Mouse (Mus musculus): ENCODE measurements around the gene Acad8. TPM values are rescaled to one million over a fixed set of nuclear protein-coding genes. Genes with fewer than 3 reads are reported as not detected.

Acad8 gene
- polyA plus RNA-seq, 1 experiment from 2014 or later = 40.6 TPM

GRCm38 (mm10) chr9:27009231-27009630 is 9.9 kb upstream of the Acad8 start:
- TF ChIP-seq CTCF (IDR thresholded peaks at IDR 0.05) = no peak
- no peak for ATAC-seq
- POLR2A ChIA-PET = no interaction called here

GRCm38 (mm10) chr9:27006866-27007265 is 7.5 kb upstream of the Acad8 start:
- ATAC-seq = no peak
- ChIA-PET POLR2A (no interaction called here), CTCF (interaction anchor here (1.0 kb wide), 1 partner anchor 15 kb away, joined by 3 read pairs; no protein-coding TSS in a partner anchor)
- DNase-seq (ENCODE audit: low read depth, low spot score) = no peak
- no peaks in the 10 kb centered on the region for H3K27me3 ChIP-seq
- in situ Hi-C loops (cut with MboI; ENCODE audit: low pct_unique_long_range_greater_than_20kb) = no loop called here
- no peak for TF ChIP-seq CTCF (IDR thresholded peaks at IDR 0.05)

More at GRCm38 (mm10) chr9:27009231-27009630, 9.9 kb upstream of the Acad8 start:
- no peak for DNase-seq (ENCODE audit: low read depth, low spot score)
- in situ Hi-C loops (cut with MboI; ENCODE audit: low pct_unique_long_range_greater_than_20kb) = no loop called here
- CTCF ChIA-PET = interaction anchor here (1.2 kb wide), 1 partner anchor 17 kb away, joined by 3 read pairs; no protein-coding TSS in a partner anchor
- H3K27me3 ChIP-seq = no peaks in the 10 kb centered on the region

- ChIA-PET CTCF (no interaction called here), POLR2A (interaction anchor here (2.4 kb wide), 1 partner anchor 9 kb away, joined by 6 read pairs; no protein-coding TSS in a partner anchor)
- ATAC-seq (no peak), DNase-seq (ENCODE audit: low read depth, low spot score) (no peak)
- no peak for TF ChIP-seq CTCF (IDR thresholded peaks at IDR 0.05)
- H3K27me3 ChIP-seq = no peaks in the 10 kb centered on the region
- in situ Hi-C loops (cut with MboI; ENCODE audit: low pct_unique_long_range_greater_than_20kb) = no loop called here
Measured at GRCm38 (mm10) chr9:27005933-27006332, 6.6 kb upstream of the Acad8 start.

GRCm38 (mm10) chr9:27005231-27005630 is 5.9 kb upstream of the Acad8 start:
- TF ChIP-seq CTCF (IDR thresholded peaks at IDR 0.05) = no peak
- POLR2A ChIA-PET = interaction anchor here (2.4 kb wide), 1 partner anchor 10 kb away, joined by 6 read pairs; no protein-coding TSS in a partner anchor
- DNase-seq (ENCODE audit: low read depth, low spot score) (no peak), ATAC-seq (no peak)
- no peaks in the 10 kb centered on the region for H3K27me3 ChIP-seq
- in situ Hi-C loops (cut with MboI; ENCODE audit: low pct_unique_long_range_greater_than_20kb) = no loop called here
- CTCF ChIA-PET = interaction anchor here (0.8 to 0.9 kb wide), 2 partner anchors 9 to 19 kb away, joined by 3 read pairs; no protein-coding TSS in a partner anchor

DNA sequence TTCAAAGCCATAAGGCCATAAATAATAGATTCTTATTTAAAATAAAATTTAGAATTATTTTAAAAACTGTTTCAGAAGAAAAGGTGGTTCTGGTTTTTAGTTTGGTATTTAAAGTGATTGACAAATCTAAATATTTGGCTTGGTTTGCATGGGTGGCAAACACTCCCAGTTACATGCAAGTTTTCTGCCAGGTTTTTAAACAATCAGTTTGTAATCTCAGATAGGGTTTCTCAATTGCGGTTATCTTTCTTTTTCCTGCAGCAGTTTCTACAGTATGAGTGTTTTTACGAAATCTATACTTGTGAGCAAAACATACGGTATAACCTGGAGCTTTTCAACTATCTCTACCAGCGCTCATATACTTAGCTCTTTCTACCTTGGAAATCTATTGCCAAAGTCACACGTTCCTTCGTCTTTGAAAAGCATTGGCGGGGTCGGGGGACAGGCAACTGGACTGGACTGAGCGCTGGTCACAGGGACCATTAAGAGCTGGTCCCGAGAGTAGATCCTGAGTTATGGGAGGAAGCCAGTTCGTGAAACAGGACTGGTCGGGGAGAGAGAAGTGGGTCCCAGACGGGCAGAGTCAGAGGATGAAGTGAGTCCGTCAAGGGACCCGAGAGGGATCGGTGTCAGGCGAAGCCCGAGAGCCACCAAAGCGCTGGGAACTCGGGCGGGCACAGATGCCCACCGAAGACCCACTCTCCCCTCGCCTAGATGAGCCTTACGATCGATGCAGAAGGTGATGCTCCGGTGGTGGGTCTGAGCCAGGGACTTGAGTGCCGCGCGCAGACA is 501 bp downstream of the Acad8 start:
- ChIA-PET POLR2A (no interaction called here), CTCF (no interaction called here)
- DNase-seq (ENCODE audit: low read depth, low spot score) (no peak), ATAC-seq (peak; percentile 45)
- H3K27me3 ChIP-seq = no peaks in the 10 kb centered on the region
- no peak for TF ChIP-seq CTCF (IDR thresholded peaks at IDR 0.05)
- in situ Hi-C loops (cut with MboI; ENCODE audit: low pct_unique_long_range_greater_than_20kb) = no loop called here

DNA sequence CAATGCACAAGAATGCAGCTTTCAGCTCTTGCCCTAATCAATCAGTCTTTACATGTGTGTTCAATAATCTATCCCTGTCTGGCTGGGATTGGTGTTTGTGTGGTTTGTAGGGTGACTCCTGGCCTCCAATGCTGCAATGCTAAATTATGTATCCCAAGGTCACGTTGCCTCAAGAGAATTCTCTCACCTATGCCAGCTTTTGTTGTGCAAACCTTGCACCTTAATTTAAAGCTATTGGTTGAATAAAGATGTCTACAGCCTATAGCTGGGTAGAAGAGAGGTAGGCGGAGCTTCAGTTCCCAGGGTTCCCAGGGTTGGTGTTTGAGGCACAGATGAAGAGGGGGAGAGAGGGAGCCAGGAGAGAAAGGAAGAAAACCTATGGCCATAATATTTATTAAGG is 1.9 kb downstream of the Acad8 start:
- H3K27me3 ChIP-seq = no peaks in the 10 kb centered on the region
- TF ChIP-seq CTCF (IDR thresholded peaks at IDR 0.05) = no peak
- in situ Hi-C loops (cut with MboI; ENCODE audit: low pct_unique_long_range_greater_than_20kb) = no loop called here
- ATAC-seq = no peak
- DNase-seq (ENCODE audit: low read depth, low spot score) = no peak
- POLR2A ChIA-PET = no interaction called here
- CTCF ChIA-PET = no interaction called here

DNA sequence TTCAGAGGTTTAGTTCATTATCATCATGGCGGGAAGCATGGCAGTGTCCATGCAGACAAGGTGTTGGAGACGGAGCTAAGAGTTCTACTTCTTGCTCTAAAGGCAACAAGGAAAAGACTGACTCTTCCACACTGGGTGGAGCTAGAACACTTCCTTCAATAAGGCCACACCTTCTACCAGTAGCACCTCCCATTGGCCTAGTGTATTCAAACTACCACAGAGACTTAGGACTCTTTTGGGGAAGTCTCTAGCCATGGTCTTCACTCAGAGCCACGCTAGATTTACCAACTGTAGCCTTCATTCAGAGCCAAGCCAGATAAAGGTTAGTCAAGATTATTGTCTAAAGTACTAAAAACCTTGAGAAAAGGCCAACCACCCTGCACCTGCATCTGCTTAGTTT is 2.3 kb downstream of the Acad8 start:
- POLR2A ChIA-PET = no interaction called here
- TF ChIP-seq CTCF (IDR thresholded peaks at IDR 0.05) = no peak
- H3K27me3 ChIP-seq = no peaks in the 10 kb centered on the region
- CTCF ChIA-PET = no interaction called here
- DNase-seq (ENCODE audit: low read depth, low spot score) (no peak), ATAC-seq (no peak)
- in situ Hi-C loops (cut with MboI; ENCODE audit: low pct_unique_long_range_greater_than_20kb) = no loop called here

GRCm38 (mm10) chr9:26993900-26994299 is 5.5 kb downstream of the Acad8 start:
- ATAC-seq = peak; percentile 88
- POLR2A ChIA-PET = no interaction called here
- in situ Hi-C loops (cut with MboI; ENCODE audit: low pct_unique_long_range_greater_than_20kb) = no loop called here
- CTCF ChIA-PET = no interaction called here
- TF ChIP-seq CTCF (IDR thresholded peaks at IDR 0.05) = no peak
- peak; percentile 10 for DNase-seq (ENCODE audit: low read depth, low spot score)
- H3K27me3 ChIP-seq = no peaks in the 10 kb centered on the region

DNA sequence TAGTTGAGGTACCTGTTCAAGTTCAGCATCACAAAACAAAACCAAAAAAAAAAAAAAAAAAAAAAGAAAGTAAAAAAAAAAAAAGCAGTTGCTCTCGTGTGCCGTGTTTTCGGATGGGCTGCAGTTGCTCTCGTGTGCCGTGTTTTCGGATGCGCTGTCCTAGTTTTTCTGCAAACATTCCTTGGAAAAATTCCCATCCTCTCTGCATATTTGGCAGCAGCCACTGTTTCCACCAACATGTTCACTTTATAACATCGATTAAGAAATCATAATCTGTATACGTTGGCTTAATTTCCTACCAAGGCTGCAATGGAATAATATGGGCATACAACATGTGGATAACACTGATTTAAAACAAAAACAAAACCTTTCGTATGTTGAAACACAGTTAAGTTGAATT is 6.2 kb downstream of the Acad8 start:
- ChIA-PET POLR2A (no interaction called here), CTCF (no interaction called here)
- ATAC-seq (no peak), DNase-seq (ENCODE audit: low read depth, low spot score) (no peak)
- H3K27me3 ChIP-seq = no peaks in the 10 kb centered on the region
- in situ Hi-C loops (cut with MboI; ENCODE audit: low pct_unique_long_range_greater_than_20kb) = no loop called here
- no peak for TF ChIP-seq CTCF (IDR thresholded peaks at IDR 0.05)

DNA sequence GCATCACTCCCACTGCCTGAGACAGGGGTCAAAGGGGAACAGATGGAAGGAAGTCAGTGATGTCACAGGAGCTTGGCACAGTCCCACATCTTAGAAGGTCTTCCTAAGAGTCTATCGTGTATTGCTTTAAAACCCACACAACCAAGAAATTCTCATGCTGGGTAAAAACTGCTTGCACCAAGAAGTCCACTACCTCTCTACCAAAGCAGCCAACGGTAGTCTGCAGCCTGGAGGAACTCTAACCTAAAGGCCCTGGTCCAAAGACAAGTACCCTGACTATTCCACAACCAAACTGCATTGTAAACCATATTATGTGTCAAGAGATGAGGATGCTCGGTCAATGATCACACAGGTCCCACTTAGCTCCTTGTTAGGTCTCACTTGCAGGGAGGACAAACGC is 9.2 kb downstream of the Acad8 start:
- ATAC-seq (no peak), DNase-seq (ENCODE audit: low read depth, low spot score) (no peak)
- ChIA-PET CTCF (interaction anchor here (1.4 kb wide), 1 partner anchor 12 kb away, joined by 4 read pairs; no protein-coding TSS in a partner anchor), POLR2A (no interaction called here)
- H3K27me3 ChIP-seq = no peaks in the 10 kb centered on the region
- in situ Hi-C loops (cut with MboI; ENCODE audit: low pct_unique_long_range_greater_than_20kb) = no loop called here
- TF ChIP-seq CTCF (IDR thresholded peaks at IDR 0.05) = no peak

GRCm38 (mm10) chr9:26985668-26986277 is 13.6 kb downstream of the Acad8 start:
- CTCF ChIA-PET = no interaction called here
- DNase-seq (ENCODE audit: low read depth, low spot score) (no peak), ATAC-seq (no peak)
- TF ChIP-seq CTCF (IDR thresholded peaks at IDR 0.05) = no peak
- POLR2A ChIA-PET = no interaction called here
- in situ Hi-C loops (cut with MboI; ENCODE audit: low pct_unique_long_range_greater_than_20kb) = no loop called here
- no peaks in the 10 kb centered on the region for H3K27me3 ChIP-seq

All from Patski (cell line).